Mouse (Mus musculus): ENCODE results near the gene Ampd3.

DNA sequence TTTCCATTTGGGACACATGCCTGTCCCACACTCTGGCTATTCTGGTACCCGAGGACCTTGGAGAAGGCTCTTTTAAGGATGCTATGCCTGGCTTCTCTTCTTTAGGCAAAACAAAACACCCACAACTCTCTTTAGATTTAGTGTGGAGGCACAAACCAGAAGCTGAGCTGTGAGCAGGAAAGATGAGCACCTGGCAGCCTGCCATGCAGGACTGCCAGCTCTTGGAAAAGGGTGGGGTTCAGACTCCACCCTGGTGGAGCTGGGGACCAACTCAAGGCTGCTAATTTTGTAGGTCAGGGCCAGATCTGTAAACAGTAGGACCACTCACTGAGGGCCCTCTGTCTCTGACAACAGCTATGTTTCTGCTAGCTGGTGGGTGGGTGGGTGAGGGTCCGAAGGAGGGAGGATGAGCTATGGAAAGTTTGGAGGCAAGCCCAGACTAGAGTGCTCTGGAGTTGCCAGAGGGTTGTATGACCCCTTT is 13.3 kb downstream of the Ampd3 start:
- TF ChIP-seq CTCF (IDR thresholded peaks at IDR 0.05; ENCODE audit: control insufficient read depth, insufficient read depth, insufficient read length) (no peak), MAX (IDR thresholded peaks at IDR 0.05) (no peak), MYOD1 (IDR thresholded peaks at IDR 0.05; ENCODE audit: control insufficient read depth, insufficient read length, low read depth) (no peak), MYOG (IDR thresholded peaks at IDR 0.05; ENCODE audit: control insufficient read depth, extremely low read depth, insufficient read length) (no peak), CEBPB (IDR thresholded peaks at IDR 0.05; ENCODE audit: low read depth) (no peak), FOSL1 (IDR thresholded peaks at IDR 0.05; ENCODE audit: insufficient read depth, low read length, poor library complexity, severe bottlenecking) (no peak), USF1 (IDR thresholded peaks at IDR 0.05; ENCODE audit: low read depth) (no peak)

All from C2C12 (cell line).